Mouse (Mus musculus) naive thymus-derived CD4-positive, alpha-beta T cell, adult 2 months (primary cell): ENCODE results near the gene Tcam1.
A peak's percentile ranks its signal among the peaks of the same experiment; 100 is the strongest.

Experiments
- DNase-seq: peaks from one replicate; pipeline ENCODE4 v3.0.0-alpha.2; 2011; ENCODE audit warnings: low read depth

Tcam1 gene

DNA sequence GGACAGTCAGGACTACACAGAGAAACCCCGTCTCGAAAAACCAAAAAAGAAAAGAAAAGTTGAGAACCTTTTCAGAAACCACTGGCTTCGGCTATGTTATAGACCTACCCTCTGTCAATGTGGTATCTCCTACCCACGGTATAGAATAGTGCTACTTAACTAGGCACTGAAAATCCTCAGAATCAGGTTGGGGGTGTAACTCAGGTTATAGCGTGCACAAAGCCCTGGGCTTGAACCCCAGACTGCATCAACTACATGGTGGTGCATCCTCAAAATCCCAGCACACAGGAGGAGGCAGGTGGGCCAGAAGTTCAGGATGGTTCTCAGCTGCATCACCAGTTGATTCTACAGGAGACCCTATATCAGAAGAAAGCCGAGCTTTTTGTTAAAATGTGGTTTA is 2.7 kb upstream of the Tcam1 start:
- peak; percentile 25 for DNase-seq

DNA sequence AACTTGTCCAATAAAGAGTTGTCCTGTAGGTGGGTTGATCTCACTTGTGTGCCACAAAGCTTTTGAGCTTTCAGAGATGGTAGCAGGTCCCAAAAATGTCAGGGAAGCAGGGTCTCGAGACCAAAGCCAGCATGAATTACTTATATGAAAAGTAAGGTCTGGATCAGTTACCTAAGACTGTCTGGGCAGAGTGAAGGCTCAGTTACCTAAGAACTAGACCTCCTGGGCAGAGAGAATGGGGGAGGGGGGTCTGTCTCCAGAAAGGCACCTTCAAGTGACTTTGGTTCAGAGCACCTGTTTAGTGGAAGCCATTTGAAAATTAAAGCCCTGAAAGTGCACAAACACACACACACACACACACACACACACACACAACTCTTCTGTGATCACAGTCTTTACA is 2.1 kb upstream of the Tcam1 start:
- DNase-seq: peak; percentile 26

- peak; percentile 16 for DNase-seq
These were observed 1.5 kb upstream of the Tcam1 start for GRCm38 (mm10) chr11:106274971-106275411.

- no peak for DNase-seq
These were observed 6.0 kb downstream of the Tcam1 start for GRCm38 (mm10) chr11:106282452-106282851.

- DNase-seq: no peak
These were observed 6.9 kb downstream of the Tcam1 start for GRCm38 (mm10) chr11:106283371-106283770.

- no peak for DNase-seq
These were observed 7.7 kb downstream of the Tcam1 start for GRCm38 (mm10) chr11:106284126-106284525.

- no peak for DNase-seq
These were observed 9.7 kb downstream of the Tcam1 start for GRCm38 (mm10) chr11:106286206-106286605.

DNA sequence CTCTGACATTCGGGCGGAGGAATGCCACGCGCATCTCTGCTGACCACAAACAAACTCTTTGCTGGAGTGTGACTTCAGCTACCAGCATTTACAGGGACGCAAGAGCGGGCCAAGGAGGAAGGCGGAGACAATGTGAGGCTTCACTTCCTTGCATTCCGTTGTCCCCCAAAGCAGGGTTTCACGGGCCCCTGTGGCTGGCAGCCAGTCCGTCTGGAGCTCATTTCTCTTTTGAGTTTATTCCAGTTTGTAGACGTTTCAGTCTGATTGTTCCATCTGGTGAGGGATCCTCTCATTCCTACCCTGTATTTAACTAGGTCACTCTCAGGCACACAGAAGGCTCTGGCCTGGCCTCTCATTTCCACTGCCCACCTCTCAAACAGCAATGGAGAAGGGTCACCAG is 10.5 kb downstream of the Tcam1 start:
- no peak for DNase-seq

DNA sequence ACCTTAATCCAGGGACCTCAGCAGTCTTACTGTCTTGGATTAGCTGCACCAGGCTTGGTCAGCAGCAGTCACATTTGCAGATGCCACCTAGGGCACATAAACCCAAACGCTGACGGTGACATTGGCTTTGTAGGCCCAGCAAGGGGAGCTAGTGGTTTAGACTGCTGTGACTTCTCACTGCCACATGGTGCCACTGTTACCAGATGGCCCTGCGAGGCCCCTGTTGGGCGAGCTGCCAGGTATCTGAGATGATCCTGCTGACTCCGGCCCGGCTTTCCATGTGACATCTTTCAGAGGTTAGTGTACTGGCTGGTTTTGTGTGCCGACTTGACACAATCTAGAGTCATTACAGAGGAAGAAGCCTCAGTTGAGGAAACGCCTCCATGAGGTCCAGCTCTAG is 12.9 kb downstream of the Tcam1 start:
- no peak for DNase-seq

DNA sequence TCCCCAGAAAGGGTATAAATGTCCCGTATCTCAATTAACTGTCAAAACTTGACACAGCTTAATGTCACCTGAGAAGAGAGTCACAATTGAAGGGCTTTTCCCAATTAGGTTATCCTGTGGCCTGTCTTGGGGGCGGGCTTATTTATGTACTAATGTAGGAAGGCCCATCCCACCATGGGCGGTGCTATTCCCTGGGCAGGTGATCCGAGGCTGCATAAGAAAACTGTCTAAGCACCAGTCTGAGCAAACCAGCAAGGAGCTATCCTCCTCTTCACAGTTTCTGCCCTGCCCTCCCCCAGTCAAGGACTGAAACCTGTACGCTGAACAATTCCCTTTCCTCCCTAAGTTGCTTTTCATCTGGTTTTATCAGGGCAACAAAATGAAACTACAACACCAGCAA is 13.9 kb downstream of the Tcam1 start:
- no peak for DNase-seq

DNA sequence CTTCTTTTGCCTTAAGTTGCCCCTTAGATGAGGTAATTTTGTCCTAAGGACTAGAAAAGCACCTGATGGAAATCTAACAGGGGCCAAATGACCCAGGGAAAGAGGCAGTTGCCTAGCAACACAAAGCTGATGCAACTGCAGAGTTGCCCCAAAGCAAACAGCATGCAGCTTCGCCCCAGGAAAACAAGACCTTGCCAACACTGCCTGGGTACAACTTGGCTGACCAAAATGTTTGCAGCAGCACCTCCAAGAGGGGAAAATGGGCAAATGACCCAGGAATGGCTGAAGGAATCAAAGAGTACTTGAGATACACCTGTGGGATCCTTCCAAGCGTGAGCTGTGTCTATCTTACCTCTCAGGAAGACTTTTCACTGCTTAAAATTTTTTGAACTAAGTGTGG is 15.4 kb downstream of the Tcam1 start:
- DNase-seq: no peak

DNA sequence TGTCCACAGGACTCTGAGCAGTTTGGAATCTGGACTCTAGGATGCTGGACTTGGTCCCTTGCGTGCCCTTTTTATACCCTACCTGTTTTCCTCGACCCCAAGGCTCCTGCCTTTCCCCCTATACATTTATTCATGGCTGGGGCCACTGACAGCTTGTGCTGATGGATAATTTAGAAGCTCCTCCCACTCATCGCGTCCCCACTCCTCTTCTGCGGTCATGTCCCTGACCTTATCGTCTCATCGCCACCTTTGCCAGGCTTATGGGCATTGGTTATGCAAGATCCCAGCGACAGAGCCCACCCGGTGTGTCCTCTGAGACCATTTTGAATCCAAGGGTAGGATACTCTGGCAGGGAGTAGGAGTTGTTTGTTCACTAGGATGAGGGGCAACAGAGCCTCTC is 25.3 kb downstream of the Tcam1 start, which contains the start of gene Gh:
Gene Gh, minus strand, starts transcription at position 101 of the 400 bp plus-strand sequence.
- no peak for DNase-seq

DNA sequence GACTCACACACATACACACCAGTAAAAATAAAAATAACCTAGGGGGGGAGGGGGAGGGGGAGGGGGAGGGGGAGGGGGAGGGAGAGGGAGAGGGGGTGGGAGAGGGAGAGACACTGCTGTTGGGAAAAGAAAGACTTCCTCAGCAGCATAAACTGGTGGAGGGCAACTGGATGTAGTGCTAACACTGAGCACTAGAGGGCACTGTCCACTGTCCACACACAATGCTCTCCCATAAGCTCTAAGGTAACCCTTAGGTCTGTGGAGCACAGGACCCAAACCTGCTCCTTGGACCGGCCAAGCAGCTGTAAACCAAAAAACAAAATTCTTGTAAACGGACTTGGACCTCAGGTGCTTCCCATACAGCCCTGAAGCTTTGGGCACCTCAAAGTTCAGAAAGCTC is 26.2 kb downstream of the Tcam1 start:
- peak; percentile 89 for DNase-seq

GRCm38 (mm10) chr11:106305348-106306064 is 29.0 kb downstream of the Tcam1 start:
- DNase-seq: no peak

- DNase-seq: no peak
These were observed 29.6 kb downstream of the Tcam1 start for GRCm38 (mm10) chr11:106306065-106306385.

DNA sequence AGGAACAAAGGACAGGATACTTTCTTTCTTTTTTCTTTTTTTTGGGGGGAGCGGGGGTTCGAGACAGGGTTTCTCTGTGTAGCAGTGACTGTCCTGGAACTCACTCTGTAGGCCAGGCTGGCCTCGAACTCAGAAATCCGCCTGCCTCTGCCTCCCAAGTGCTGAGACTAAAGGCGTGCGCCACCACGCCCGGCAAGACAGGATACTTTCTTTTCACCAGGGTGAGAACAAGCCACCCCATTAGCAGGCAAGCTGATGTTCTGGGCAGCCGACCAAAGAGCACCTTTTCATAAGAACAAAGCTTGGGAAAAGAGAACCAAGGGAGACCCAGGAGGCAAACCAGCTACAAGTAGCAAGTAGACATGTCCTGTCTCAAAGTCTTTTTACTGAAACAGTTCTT is 30.3 kb downstream of the Tcam1 start:
- no peak for DNase-seq

GRCm38 (mm10) chr11:106307432-106307831 is 31.0 kb downstream of the Tcam1 start:
- DNase-seq: no peak

DNA sequence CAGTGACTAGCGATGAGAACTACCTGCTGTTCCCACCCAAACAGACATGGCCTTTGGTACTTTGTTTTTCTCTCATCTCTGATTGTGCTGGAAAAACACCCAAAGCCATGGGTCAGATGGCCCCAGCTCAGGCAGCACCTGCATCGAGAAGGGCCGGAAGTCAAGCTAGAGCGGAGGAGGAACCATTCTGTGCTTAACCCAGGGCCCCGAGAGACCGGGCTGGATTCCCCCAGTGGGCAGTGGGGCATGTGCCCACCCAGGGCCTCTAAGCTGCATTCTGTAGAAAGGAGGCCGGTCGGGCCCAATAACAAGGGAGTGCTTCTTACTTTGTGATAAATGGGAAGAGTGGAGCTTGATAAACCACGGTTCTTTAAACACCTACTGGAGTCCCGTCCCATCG is 31.7 kb downstream of the Tcam1 start:
- no peak for DNase-seq

- DNase-seq: no peak
These were observed 33.7 kb downstream of the Tcam1 start for GRCm38 (mm10) chr11:106310123-106310522.

GRCm38 (mm10) chr11:106313533-106313932 is 37.1 kb downstream of the Tcam1 start:
- DNase-seq: no peak

- no peak for DNase-seq
These were observed 37.9 kb downstream of the Tcam1 start, which contains the start of gene Cd79b for GRCm38 (mm10) chr11:106314333-106314812. Cd79b (minus strand) TSS chr11:106314762.

DNA sequence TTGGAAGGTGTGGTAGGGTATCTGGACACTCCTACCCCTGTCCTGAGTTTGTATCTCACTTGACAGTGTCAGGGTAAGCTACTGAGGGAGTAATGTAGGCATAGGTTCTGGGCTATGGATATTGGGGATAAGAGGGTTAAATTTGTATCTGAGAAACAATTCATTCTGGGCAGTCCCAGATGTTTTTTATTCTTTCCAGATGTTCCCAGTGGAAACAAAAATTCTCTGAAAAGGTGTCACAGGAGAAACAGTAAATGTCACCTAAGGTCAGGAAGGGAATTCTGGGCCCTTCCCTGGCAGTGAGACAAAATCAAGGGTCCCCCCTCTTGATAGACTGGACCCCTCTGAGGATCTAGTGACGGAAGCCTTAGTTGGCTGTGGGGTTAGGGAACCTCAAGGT is 39.9 kb downstream of the Tcam1 start:
- no peak for DNase-seq

- DNase-seq: peak; percentile 68
These were observed 41.3 kb downstream of the Tcam1 start for GRCm38 (mm10) chr11:106317801-106318200.
